Mouse (Mus musculus): ENCODE measurements around the gene 2010111I01Rik. TPM values are rescaled to one million over a fixed set of nuclear protein-coding genes. Genes with fewer than 3 reads are reported as not detected.

The 2010111I01Rik gene
- total and polyA plus RNA-seq, 3 experiments = 26.3 to 32.7 TPM; not detected in 1

GRCm38 (mm10) chr13:63244425-63244824, 279.7 kb downstream of the 2010111I01Rik start:
- no peak for DNase-seq (ENCODE audit: low read depth, low spot score)
- TF ChIP-seq ZNF384 (IDR thresholded peaks at IDR 0.05; ENCODE audit: low read depth, low read length) (no peak), MYC (IDR thresholded peaks at IDR 0.05; ENCODE audit: low read depth, low read length) (no peak), POLR2AphosphoS5 (IDR thresholded peaks at IDR 0.05; ENCODE audit: borderline replicate concordance, low read depth, low read length) (no peak), ZMIZ1 (IDR thresholded peaks at IDR 0.05; ENCODE audit: low read depth, low read length) (no peak), E2F4 (IDR thresholded peaks at IDR 0.05; ENCODE audit: borderline replicate concordance, low read depth, low read length) (no peak), KAT2A (conservative IDR thresholded peaks at IDR 0.05; ENCODE audit: low read depth, low read length) (no peak), SMC3 (IDR thresholded peaks at IDR 0.05; ENCODE audit: low read depth, low read length) (no peak), ELF1 (IDR thresholded peaks at IDR 0.05; ENCODE audit: low read depth, low read length) (no peak), MEF2A (IDR thresholded peaks at IDR 0.05; ENCODE audit: extremely low read depth, insufficient replicate concordance, low read depth, low read length, poor library complexity, severe bottlenecking) (no peak), POLR2AphosphoS2 (IDR thresholded peaks at IDR 0.05; ENCODE audit: low read length) (no peak)
- Histone ChIP-seq H3K27ac (ENCODE audit: control insufficient read depth, low read depth, low read length) (no peak overlapping the region), H3K27me3 (ENCODE audit: control insufficient read depth in 1 of 2, insufficient read depth in 2 of 2, low read length in 2 of 2) (no peaks in the 10 kb centered on the region), H3K36me3 (ENCODE audit: control insufficient read depth in 1 of 2, insufficient read depth in 2 of 2, low read length in 2 of 2) (peaks cover 0 to 3% of the 10 kb centered on the region in 2 experiments; a peak in 1 of 4 replicates), H3K4me3 (ENCODE audit: control insufficient read depth in 1 of 2, insufficient read depth in 1 of 2, low read depth in 2 of 2, low read length in 2 of 2) (no peak overlapping the region), H3K9ac (ENCODE audit: control insufficient read depth, low read depth, low read length, poor library complexity, severe bottlenecking) (no peak overlapping the region), H3K4me1 (ENCODE audit: control insufficient read depth in 1 of 2, insufficient read depth in 2 of 2, low read length in 2 of 2) (peaks cover 0 to 4% of the 10 kb centered on the region in 2 experiments; a peak in 1 of 4 replicates), H3K9me3 (replicated peaks; ENCODE audit: insufficient read depth, low read length) (no peaks in the 10 kb centered on the region), H3K79me2 (ENCODE audit: control insufficient read depth, insufficient read depth, low read length, poor library complexity) (peaks cover 6% of the 10 kb centered on the region)

DNA sequence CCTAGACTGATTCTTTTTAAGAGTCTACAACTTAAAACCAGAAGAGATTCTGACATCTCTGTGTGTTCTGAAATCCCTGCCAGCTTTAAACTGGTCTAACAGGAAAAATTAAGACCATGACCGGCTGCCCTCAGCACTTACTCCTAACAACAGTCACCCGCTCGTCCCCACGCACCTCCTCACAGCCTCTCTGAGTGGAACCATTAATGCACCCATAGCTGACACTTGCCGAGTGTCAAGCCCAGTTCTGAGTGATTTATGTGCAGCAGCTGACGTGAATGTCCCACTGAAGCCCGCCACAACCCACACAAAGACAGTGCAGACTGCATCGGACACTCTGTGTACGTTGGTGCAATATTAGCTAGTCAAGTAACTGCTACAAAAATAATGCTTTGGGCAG, 280.5 kb downstream of the 2010111I01Rik start:
- Histone ChIP-seq H3K9ac (ENCODE audit: control insufficient read depth, low read depth, low read length, poor library complexity, severe bottlenecking) (no peak overlapping the region), H3K27ac (ENCODE audit: control insufficient read depth, low read depth, low read length) (no peak overlapping the region), H3K9me3 (replicated peaks; ENCODE audit: insufficient read depth, low read length) (no peaks in the 10 kb centered on the region), H3K27me3 (ENCODE audit: control insufficient read depth in 1 of 2, insufficient read depth in 2 of 2, low read length in 2 of 2) (no peaks in the 10 kb centered on the region), H3K79me2 (ENCODE audit: control insufficient read depth, insufficient read depth, low read length, poor library complexity) (peaks cover 5% of the 10 kb centered on the region), H3K36me3 (ENCODE audit: control insufficient read depth in 1 of 2, insufficient read depth in 2 of 2, low read length in 2 of 2) (peaks cover 0 to 3% of the 10 kb centered on the region in 2 experiments; a peak in 1 of 4 replicates), H3K4me3 (ENCODE audit: control insufficient read depth in 1 of 2, insufficient read depth in 1 of 2, low read depth in 2 of 2, low read length in 2 of 2) (no peak overlapping the region), H3K4me1 (ENCODE audit: control insufficient read depth in 1 of 2, insufficient read depth in 2 of 2, low read length in 2 of 2) (0 out of 4 replicates have a peak, but pooled peaks cover 0 to 4% of the 10 kb centered on the region in 2 experiments)
- TF ChIP-seq NELFE (IDR thresholded peaks at IDR 0.05; ENCODE audit: low read depth, low read length) = no peak
- no peak for TF ChIP-seq ZNF384 (IDR thresholded peaks at IDR 0.05; ENCODE audit: low read depth, low read length)
- TF ChIP-seq TCF12 (IDR thresholded peaks at IDR 0.05; ENCODE audit: low read depth, low read length) = no peak
- no peak for TF ChIP-seq E2F4 (IDR thresholded peaks at IDR 0.05; ENCODE audit: borderline replicate concordance, low read depth, low read length)
- no peak for TF ChIP-seq NRF1 (IDR thresholded peaks at IDR 0.05; ENCODE audit: insufficient read depth, low read depth, low read length, poor library complexity, severe bottlenecking)
- no peak for DNase-seq (ENCODE audit: low read depth, low spot score)

- DNase-seq (ENCODE audit: low read depth, low spot score) = no peak
- Histone ChIP-seq H3K9me3 (replicated peaks; ENCODE audit: insufficient read depth, low read length) (no peaks in the 10 kb centered on the region), H3K36me3 (ENCODE audit: control insufficient read depth in 1 of 2, insufficient read depth in 2 of 2, low read length in 2 of 2) (peaks cover 0 to 3% of the 10 kb centered on the region in 2 experiments; a peak in 1 of 4 replicates), H3K79me2 (ENCODE audit: control insufficient read depth, insufficient read depth, low read length, poor library complexity) (peaks cover 5% of the 10 kb centered on the region), H3K4me3 (ENCODE audit: control insufficient read depth in 1 of 2, insufficient read depth in 1 of 2, low read depth in 2 of 2, low read length in 2 of 2) (no peak overlapping the region), H3K27me3 (ENCODE audit: control insufficient read depth in 1 of 2, insufficient read depth in 2 of 2, low read length in 2 of 2) (no peaks in the 10 kb centered on the region), H3K9ac (ENCODE audit: control insufficient read depth, low read depth, low read length, poor library complexity, severe bottlenecking) (no peak overlapping the region), H3K27ac (ENCODE audit: control insufficient read depth, low read depth, low read length) (no peak overlapping the region), H3K4me1 (ENCODE audit: control insufficient read depth in 1 of 2, insufficient read depth in 2 of 2, low read length in 2 of 2) (0 out of 4 replicates have a peak, but pooled peaks cover 0 to 3% of the 10 kb centered on the region in 2 experiments)
- TF ChIP-seq CHD1 (IDR thresholded peaks at IDR 0.05; ENCODE audit: low read depth, low read length) (no peak), POLR2AphosphoS2 (IDR thresholded peaks at IDR 0.05; ENCODE audit: low read length) (no peak), TAL1 (IDR thresholded peaks at IDR 0.05; ENCODE audit: low read length) (no peak), MAZ (IDR thresholded peaks at IDR 0.05; ENCODE audit: low read depth, low read length) (no peak), JUND (IDR thresholded peaks at IDR 0.05; ENCODE audit: low read depth, low read length) (no peak), KAT2A (conservative IDR thresholded peaks at IDR 0.05; ENCODE audit: low read depth, low read length) (no peak), MEF2A (IDR thresholded peaks at IDR 0.05; ENCODE audit: extremely low read depth, insufficient replicate concordance, low read depth, low read length, poor library complexity, severe bottlenecking) (no peak), POLR2AphosphoS5 (IDR thresholded peaks at IDR 0.05; ENCODE audit: borderline replicate concordance, low read depth, low read length) (no peak), BHLHE40 (IDR thresholded peaks at IDR 0.05; ENCODE audit: borderline replicate concordance, low read depth, low read length) (no peak), MXI1 (IDR thresholded peaks at IDR 0.05; ENCODE audit: low read depth, low read length) (no peak), EP300 (IDR thresholded peaks at IDR 0.05; ENCODE audit: low read depth in 1 of 2, low read length in 2 of 2) (no peak), MAX (IDR thresholded peaks at IDR 0.05; ENCODE audit: low read length) (no peak), SMC3 (IDR thresholded peaks at IDR 0.05; ENCODE audit: low read depth, low read length) (no peak), RCOR1 (IDR thresholded peaks at IDR 0.05; ENCODE audit: low read depth, low read length) (no peak), HCFC1 (IDR thresholded peaks at IDR 0.05; ENCODE audit: low read depth, low read length) (no peak), TCF12 (IDR thresholded peaks at IDR 0.05; ENCODE audit: low read depth, low read length) (no peak), NRF1 (IDR thresholded peaks at IDR 0.05; ENCODE audit: insufficient read depth, low read depth, low read length, poor library complexity, severe bottlenecking) (no peak), ZMIZ1 (IDR thresholded peaks at IDR 0.05; ENCODE audit: low read depth, low read length) (no peak)
Observed at GRCm38 (mm10) chr13:63245812-63246211, 281.1 kb downstream of the 2010111I01Rik start.

All from MEL (cell line).